Mouse (Mus musculus) intestine, embryonic 15.5 days (tissue): ENCODE measurements at regions not wholly inside any gene's neighbourhood (a gene's known extent, or its start where the extent isn't known, plus 50 kb on each side); places are given as distances from the start of the nearest gene placed in this dataset.

ENCODE experiments used
- ATAC-seq: fragments of 200-750 bp; cut with Nextera tagmentation; 2 replicates; pipeline ENCODE4 v1.8.0; 2017; ENCODE audit warnings: moderate TSS enrichment, moderate library complexity
- H3K27ac ChIP-seq: fragments of 300-500 bp; sonication (generic); 2 replicates; pipeline ENCODE4 v1.5.1; 2015; ENCODE audit warnings: mild to moderate bottlenecking, inconsistent platforms
- H3K27me3 ChIP-seq: fragments of 300-500 bp; sonication (generic); replicated peaks from 2 replicates; pipeline ENCODE4 v1.6.1; 2015; ENCODE audit warnings: inconsistent platforms
- H3K36me3 ChIP-seq: fragments of 300-500 bp; sonication (generic); 2 replicates; pipeline ENCODE4 v1.6.1; 2015; ENCODE audit warnings: inconsistent platforms
- H3K4me1 ChIP-seq: fragments of 300-500 bp; sonication (generic); replicated peaks from 2 replicates; pipeline ENCODE4 v1.6.1; 2015; ENCODE audit warnings: inconsistent platforms
- H3K4me2 ChIP-seq: fragments of 300-500 bp; sonication (generic); replicated peaks from 2 replicates; pipeline ENCODE4 v1.6.1; 2015; ENCODE audit warnings: mild to moderate bottlenecking, inconsistent platforms
- H3K4me3 ChIP-seq: fragments of 300-500 bp; sonication (generic); replicated peaks from 2 replicates; pipeline ENCODE4 v1.5.1; 2015; ENCODE audit warnings: inconsistent platforms
- H3K9ac ChIP-seq: fragments of 300-500 bp; sonication (generic); 2 replicates; pipeline ENCODE4 v1.6.1; 2015; ENCODE audit warnings: inconsistent platforms
- H3K9me3 ChIP-seq: fragments of 300-500 bp; sonication (generic); 2 replicates; pipeline ENCODE4 v1.6.1; 2016; ENCODE audit warnings: inconsistent platforms
- WGBS: fragments of 180-500 bp; shearing (Covaris S2); methylation state at CpG from one replicate; pipeline ENCODE4 v1.1.7; 2015; 5-methylcytosine and 5-hydroxymethylcytosine counted together

DNA sequence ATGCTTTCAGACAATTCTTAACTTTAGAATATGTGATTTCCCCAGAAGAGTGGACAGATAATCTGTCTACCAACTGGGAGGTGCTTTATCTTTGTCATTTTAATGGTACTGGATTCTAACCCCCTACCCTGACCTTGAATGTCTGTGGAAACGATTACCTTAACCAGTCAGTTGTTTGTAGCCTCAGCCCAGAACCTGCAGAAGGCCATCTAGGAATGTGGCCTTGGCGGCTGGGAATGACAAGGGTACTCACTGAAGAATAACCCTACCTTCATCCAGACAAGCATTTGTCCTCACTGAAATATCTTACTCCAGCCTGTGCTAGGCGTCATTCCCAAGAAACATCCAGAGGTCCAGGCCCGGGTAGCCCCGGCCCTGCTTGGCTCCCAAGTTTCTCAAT, 337.1 kb upstream of the Trpc7 start:
- no peaks in the 10 kb centered on the region for H3K36me3 ChIP-seq
- no peaks in the 10 kb centered on the region for H3K9me3 ChIP-seq
- H3K27ac ChIP-seq, result no peak overlapping the region
- 83% methylated on average over 5 of the region's 5 CpGs for WGBS
- no peak overlapping the region for H3K9ac ChIP-seq
- ATAC-seq, result no peak
- no peak overlapping the region for H3K4me3 ChIP-seq
- peaks cover 3% of the 10 kb centered on the region for H3K4me1 ChIP-seq
- H3K4me2 ChIP-seq, result no peak overlapping the region
- no peaks in the 10 kb centered on the region for H3K27me3 ChIP-seq

DNA sequence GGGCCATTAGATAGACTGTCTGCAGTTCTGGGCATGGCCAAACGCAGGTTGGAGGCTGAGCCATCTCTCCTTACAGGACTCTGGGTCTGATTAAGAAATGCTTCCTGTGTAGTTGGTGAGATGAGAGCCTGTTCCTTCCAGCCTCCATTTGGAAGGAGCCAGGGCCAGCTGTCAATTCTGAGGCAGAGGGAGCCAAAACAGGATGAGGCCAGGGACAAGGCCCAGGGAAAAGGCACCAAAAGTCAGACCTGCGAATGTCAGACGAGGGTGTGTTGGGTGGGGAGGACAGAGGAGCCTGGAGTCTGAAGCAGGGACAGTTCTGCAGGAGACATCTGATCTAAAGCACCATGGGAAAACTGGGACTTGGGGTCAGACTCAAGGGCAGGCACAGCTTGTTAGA, 335.9 kb upstream of the Trpc7 start:
- ATAC-seq, result no peak
- H3K36me3 ChIP-seq, result no peaks in the 10 kb centered on the region
- H3K27me3 ChIP-seq, result no peaks in the 10 kb centered on the region
- no peaks in the 10 kb centered on the region for H3K9me3 ChIP-seq
- H3K4me1 ChIP-seq, result peaks cover under 1% of the 10 kb centered on the region
- no peak overlapping the region for H3K27ac ChIP-seq
- H3K9ac ChIP-seq, result no peak overlapping the region
- H3K4me2 ChIP-seq, result no peak overlapping the region
- 51% methylated on average over 3 of the region's 3 CpGs for WGBS
- no peak overlapping the region for H3K4me3 ChIP-seq

GRCm38 (mm10) chr13:57230253-57230652, 334.5 kb upstream of the Trpc7 start:
- 56% methylated on average over 4 of the region's 4 CpGs for WGBS
- Histone ChIP-seq H3K9me3 (no peaks in the 10 kb centered on the region), H3K27me3 (no peaks in the 10 kb centered on the region), H3K4me2 (no peak overlapping the region), H3K4me1 (no peaks in the 10 kb centered on the region), H3K4me3 (no peak overlapping the region), H3K36me3 (no peaks in the 10 kb centered on the region), H3K9ac (no peak overlapping the region), H3K27ac (no peak overlapping the region)
- ATAC-seq, result no peak

DNA sequence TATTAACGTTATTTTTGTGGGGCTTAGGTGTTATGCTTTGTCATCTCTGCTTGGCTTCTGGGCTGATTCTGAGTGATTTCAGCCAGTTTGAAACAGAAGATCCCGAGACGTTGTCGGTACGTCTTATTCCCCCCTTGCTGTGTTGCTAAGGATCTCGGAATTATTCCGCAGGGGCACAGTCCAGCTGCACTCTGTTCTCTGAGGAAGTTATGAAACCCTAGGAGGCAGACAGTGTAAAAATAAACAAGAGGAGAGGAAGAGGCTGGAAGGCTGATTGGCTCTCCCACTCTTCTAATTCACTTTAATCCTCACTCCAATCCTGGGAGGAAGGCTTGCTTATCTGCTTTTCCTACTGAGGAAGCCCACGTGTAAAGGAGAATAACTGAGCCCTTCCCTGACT, 325.3 kb upstream of the Trpc7 start:
- WGBS, result 46% methylated on average over 8 of the region's 8 CpGs
- H3K4me1 ChIP-seq, result 0 out of 2 replicates have a peak, but pooled peaks cover 2% of the 10 kb centered on the region
- no peaks in the 10 kb centered on the region for H3K36me3 ChIP-seq
- H3K4me3 ChIP-seq, result no peak overlapping the region
- H3K9ac ChIP-seq, result no peak overlapping the region
- ATAC-seq, result no peak
- H3K9me3 ChIP-seq, result no peaks in the 10 kb centered on the region
- no peak overlapping the region for H3K27ac ChIP-seq
- no peaks in the 10 kb centered on the region for H3K27me3 ChIP-seq
- no peak overlapping the region for H3K4me2 ChIP-seq

DNA sequence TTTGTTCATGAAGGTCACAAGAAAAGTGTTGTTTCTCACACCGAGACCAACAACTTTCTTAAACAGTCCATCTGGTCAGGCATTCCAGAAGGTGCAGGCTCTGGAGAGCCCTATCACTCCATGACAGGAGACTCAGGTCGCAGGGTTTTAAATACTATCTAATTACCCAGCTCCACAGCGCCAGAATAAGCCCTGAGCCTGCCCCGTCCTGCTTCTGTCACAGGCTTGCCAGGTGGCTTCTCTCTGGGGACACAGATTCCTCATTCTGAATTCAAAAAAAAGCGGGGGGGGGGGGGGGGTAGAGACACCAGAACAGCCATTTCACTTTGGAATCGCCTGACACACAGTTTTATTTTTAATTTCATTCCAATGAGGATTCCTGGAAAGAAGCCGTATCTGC, 320.4 kb upstream of the Trpc7 start:
- Histone ChIP-seq H3K27me3 (no peaks in the 10 kb centered on the region), H3K4me2 (no peak overlapping the region), H3K9ac (no peak overlapping the region), H3K36me3 (no peaks in the 10 kb centered on the region), H3K4me3 (no peak overlapping the region), H3K27ac (no peak overlapping the region), H3K9me3 (no peaks in the 10 kb centered on the region), H3K4me1 (0 out of 2 replicates have a peak, but pooled peaks cover 2% of the 10 kb centered on the region)
- WGBS, result 42% methylated on average over 7 of the region's 7 CpGs
- no peak for ATAC-seq

- no peak overlapping the region for H3K4me2 ChIP-seq
- no peaks in the 10 kb centered on the region for H3K9me3 ChIP-seq
- H3K36me3 ChIP-seq, result no peaks in the 10 kb centered on the region
- H3K4me3 ChIP-seq, result no peak overlapping the region
- H3K4me1 ChIP-seq, result no peaks in the 10 kb centered on the region
- ATAC-seq, result no peak
- no peak overlapping the region for H3K27ac ChIP-seq
- 76% methylated on average over 1 of the region's 1 CpGs for WGBS
- H3K9ac ChIP-seq, result no peak overlapping the region
- H3K27me3 ChIP-seq, result no peaks in the 10 kb centered on the region
Observed at GRCm38 (mm10) chr13:57212251-57212650, 316.5 kb upstream of the Trpc7 start.

DNA sequence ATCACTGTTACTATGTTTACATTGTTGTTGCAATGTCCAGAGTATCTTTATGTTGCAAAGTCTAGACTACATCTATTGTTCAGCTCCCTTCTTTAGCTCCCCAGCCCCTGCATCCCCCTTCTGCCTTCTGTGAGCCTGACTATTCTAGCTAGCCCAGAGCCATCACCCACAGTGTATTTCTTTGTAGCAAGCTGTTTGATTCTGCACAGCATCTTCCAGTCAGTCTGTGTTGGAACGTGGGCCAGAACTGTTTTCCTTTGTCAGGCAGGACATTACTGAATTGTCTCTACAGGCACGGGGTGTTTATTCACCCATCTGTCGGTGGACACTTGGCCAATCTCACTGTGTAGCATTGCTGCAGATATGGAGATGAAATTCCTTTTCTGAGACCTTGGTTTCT, 295.4 kb upstream of the Trpc7 start:
- WGBS, result 61% methylated on average over 3 of the region's 3 CpGs
- Histone ChIP-seq H3K36me3 (no peaks in the 10 kb centered on the region), H3K9ac (no peak overlapping the region)

DNA sequence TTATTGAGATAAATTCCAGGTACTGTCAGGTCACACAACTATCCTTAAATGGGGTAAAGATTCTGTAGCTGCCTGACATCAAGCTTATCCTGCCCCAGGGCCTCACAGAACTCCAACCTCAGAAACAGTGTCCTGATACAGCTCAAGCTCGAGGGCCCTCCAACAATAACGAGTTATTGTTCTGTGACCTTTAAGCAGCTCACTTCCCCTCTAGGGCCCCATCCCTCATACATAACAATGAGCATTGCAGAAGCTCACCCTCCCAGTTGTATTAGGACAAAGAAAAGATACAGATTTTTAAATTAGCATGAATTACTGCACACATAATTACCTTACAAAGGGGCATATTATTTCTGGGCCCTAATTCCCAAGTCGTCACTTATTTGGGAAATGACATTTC, 293.5 kb upstream of the Trpc7 start:
- H3K4me2 ChIP-seq, result no peak overlapping the region
- no peaks in the 10 kb centered on the region for H3K4me1 ChIP-seq
- 61% methylated on average over 3 of the region's 3 CpGs for WGBS
- no peaks in the 10 kb centered on the region for H3K36me3 ChIP-seq
- H3K27me3 ChIP-seq, result no peaks in the 10 kb centered on the region
- no peaks in the 10 kb centered on the region for H3K9me3 ChIP-seq
- no peak overlapping the region for H3K9ac ChIP-seq
- H3K27ac ChIP-seq, result no peak overlapping the region
- H3K4me3 ChIP-seq, result no peak overlapping the region
- ATAC-seq, result no peak

More for the DNA sequence above, 295.4 kb upstream of the Trpc7 start:
- H3K27ac ChIP-seq, result no peak overlapping the region
- no peaks in the 10 kb centered on the region for H3K27me3 ChIP-seq
- no peaks in the 10 kb centered on the region for H3K4me1 ChIP-seq
- no peak for ATAC-seq
- no peaks in the 10 kb centered on the region for H3K9me3 ChIP-seq
- no peak overlapping the region for H3K4me2 ChIP-seq
- H3K4me3 ChIP-seq, result no peak overlapping the region

DNA sequence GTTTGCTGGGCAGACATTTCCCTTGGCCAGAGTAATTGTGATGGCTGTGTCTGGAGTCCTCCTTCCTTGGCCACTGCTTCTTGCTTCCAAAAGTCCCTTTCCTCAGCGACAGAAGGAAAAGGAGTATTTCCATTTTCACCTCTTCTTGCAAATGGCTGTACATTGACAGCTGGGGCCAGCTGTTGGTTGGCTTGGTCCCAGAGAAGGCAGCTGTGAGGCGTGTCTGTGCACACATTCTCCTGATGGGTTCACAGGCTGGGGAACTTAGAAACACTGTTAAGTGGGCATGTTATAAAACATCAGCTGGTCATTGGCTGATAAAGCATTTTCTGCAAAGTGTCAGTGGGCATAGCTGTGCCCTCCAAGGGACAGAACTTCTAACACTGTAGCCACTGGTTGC, 290.4 kb upstream of the Trpc7 start:
- Histone ChIP-seq H3K4me3 (no peak overlapping the region), H3K4me1 (no peaks in the 10 kb centered on the region), H3K4me2 (no peak overlapping the region), H3K36me3 (no peaks in the 10 kb centered on the region), H3K27me3 (no peaks in the 10 kb centered on the region), H3K9ac (no peak overlapping the region), H3K27ac (no peak overlapping the region), H3K9me3 (no peaks in the 10 kb centered on the region)
- 51% methylated on average over 2 of the region's 2 CpGs for WGBS
- no peak for ATAC-seq

GRCm38 (mm10) chr13:57170180-57170579, 274.4 kb upstream of the Trpc7 start:
- no peaks in the 10 kb centered on the region for H3K36me3 ChIP-seq
- WGBS, result 81% methylated on average over 3 of the region's 3 CpGs
- H3K27me3 ChIP-seq, result no peaks in the 10 kb centered on the region
- no peak overlapping the region for H3K4me2 ChIP-seq
- H3K4me1 ChIP-seq, result no peaks in the 10 kb centered on the region
- H3K4me3 ChIP-seq, result no peak overlapping the region
- no peak for ATAC-seq
- H3K9ac ChIP-seq, result no peak overlapping the region
- no peaks in the 10 kb centered on the region for H3K9me3 ChIP-seq
- no peak overlapping the region for H3K27ac ChIP-seq

GRCm38 (mm10) chr13:57169621-57170020, 273.8 kb upstream of the Trpc7 start:
- Histone ChIP-seq H3K27me3 (no peaks in the 10 kb centered on the region), H3K36me3 (no peaks in the 10 kb centered on the region), H3K9ac (no peak overlapping the region), H3K9me3 (no peaks in the 10 kb centered on the region), H3K27ac (no peak overlapping the region), H3K4me3 (no peak overlapping the region), H3K4me2 (no peak overlapping the region), H3K4me1 (no peaks in the 10 kb centered on the region)
- 80% methylated on average over 2 of the region's 2 CpGs for WGBS
- no peak for ATAC-seq

DNA sequence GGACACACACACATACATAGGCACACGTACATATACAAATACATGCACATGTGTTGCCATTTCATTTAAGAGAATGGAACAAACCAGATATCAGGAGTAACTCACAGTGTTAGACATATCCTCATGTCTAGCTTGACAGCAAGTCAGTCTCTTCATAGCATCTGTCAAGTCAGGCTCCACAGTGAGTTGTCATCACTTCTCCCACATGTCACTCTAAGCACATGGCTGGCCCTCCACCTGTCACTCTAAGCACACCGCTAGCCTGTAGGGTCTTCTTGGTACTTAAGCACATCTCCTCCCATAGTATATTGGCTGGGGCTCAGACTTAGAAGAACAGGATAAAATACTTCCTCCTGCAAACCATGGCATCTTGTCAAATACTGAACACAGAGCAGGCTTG, 269.6 kb upstream of the Trpc7 start:
- no peaks in the 10 kb centered on the region for H3K36me3 ChIP-seq
- no peak overlapping the region for H3K4me2 ChIP-seq
- H3K27me3 ChIP-seq, result no peaks in the 10 kb centered on the region
- no peak overlapping the region for H3K4me3 ChIP-seq
- H3K4me1 ChIP-seq, result no peaks in the 10 kb centered on the region
- WGBS, result 85% methylated on average over 2 of the region's 2 CpGs
- H3K27ac ChIP-seq, result no peak overlapping the region
- H3K9me3 ChIP-seq, result no peaks in the 10 kb centered on the region
- H3K9ac ChIP-seq, result no peak overlapping the region
- ATAC-seq, result no peak

DNA sequence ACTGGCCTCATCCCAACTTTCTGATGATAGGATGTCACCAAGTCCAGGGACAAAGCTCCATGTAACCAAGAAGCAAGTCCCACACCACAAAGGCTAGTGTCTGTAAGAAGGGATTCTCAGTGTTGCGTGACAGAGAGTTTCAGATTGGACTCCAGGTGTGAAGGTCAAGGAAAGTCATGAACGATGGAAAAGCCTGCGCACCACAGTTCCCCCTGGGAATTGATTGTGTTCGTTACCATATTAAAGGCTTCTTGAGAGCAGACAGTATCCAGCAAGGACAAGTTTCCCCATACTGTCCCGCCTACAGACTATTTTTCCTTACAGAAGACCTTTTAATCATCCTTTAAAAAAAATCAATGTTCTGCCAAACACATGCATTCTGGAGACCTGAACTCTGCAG, 257.0 kb upstream of the Trpc7 start:
- Histone ChIP-seq H3K36me3 (no peaks in the 10 kb centered on the region), H3K9me3 (no peaks in the 10 kb centered on the region), H3K9ac (no peak overlapping the region), H3K27me3 (no peaks in the 10 kb centered on the region), H3K4me2 (no peak overlapping the region), H3K4me1 (no peaks in the 10 kb centered on the region), H3K27ac (no peak overlapping the region), H3K4me3 (no peak overlapping the region)
- WGBS, result 68% methylated on average over 5 of the region's 5 CpGs
- ATAC-seq, result no peak

DNA sequence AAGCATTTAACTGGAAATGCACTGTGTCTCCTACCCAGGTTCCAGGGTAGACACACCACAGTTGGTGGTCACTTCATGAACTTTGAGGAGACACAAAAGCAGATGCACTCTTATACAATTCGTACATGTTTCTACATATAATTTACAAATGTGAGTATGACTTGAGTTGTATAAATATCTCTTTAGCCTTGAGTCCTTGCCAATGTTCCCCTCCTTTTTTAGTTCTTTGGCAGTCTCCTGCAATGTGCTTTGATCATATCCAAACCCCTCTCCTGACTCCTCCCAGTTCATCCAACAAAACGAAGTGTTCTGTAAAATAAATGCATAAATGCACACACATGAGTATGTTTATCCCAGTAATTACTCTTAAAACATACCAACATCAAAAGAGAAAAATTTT, 251.8 kb upstream of the Trpc7 start:
- Histone ChIP-seq H3K4me1 (no peaks in the 10 kb centered on the region), H3K4me3 (no peak overlapping the region), H3K36me3 (no peaks in the 10 kb centered on the region), H3K4me2 (no peak overlapping the region), H3K27me3 (no peaks in the 10 kb centered on the region), H3K27ac (no peak overlapping the region), H3K9me3 (no peaks in the 10 kb centered on the region), H3K9ac (no peak overlapping the region)
- ATAC-seq, result no peak
- 52% methylated on average over 2 of the region's 2 CpGs for WGBS
